Mouse (Mus musculus): ENCODE data around the gene Vmn2r66. TPM values are rescaled to one million over a fixed set of nuclear protein-coding genes. Genes with fewer than 3 reads are reported as not detected.

Gene Vmn2r66
- not detected in 2 replicates for polyA plus RNA-seq (2012; rRNA removed; ENCODE audit: low replicate concordance)

DNA sequence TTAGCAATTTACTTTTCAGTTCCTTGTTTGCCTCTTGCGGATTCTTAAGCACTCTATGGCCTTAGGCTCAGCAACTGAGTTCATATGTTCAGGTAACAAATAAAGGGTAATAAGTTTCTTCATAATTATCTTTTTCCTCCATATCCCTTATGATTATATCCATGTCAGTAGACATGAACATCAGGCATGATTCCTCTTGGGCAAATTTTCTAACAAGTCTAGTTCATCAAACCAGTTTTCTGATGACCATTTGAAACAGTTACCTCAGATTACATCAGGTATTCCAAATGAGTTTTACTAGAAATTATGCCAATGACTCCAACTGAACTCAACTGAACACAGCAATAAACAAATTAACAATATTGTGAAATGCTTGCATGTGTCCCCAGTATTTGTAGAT is at the start of gene Vmn2r66:
Gene Vmn2r66, minus strand, starts transcription at position 101 of the 400 bp plus-strand sequence.

GRCm38 (mm10) chr7:84964015-84964414 is 48.1 kb downstream of the Vmn2r66 start, which contains the start of gene Vmn2r65:
Vmn2r65 (minus strand) TSS chr7:84964115.

Other genes starting within 250 kb of the Vmn2r66 start
- not detected in 2 replicates for gene Olfr291, start 158.7 kb downstream of the Vmn2r66 start, polyA plus RNA-seq (2012; rRNA removed; ENCODE audit: low replicate concordance)
- not detected in 2 replicates for gene Vmn2r65, start 48.2 kb downstream of the Vmn2r66 start, polyA plus RNA-seq (2012; rRNA removed; ENCODE audit: low replicate concordance)
- not detected in 2 replicates for gene Vmn2r67, start 143.7 kb upstream of the Vmn2r66 start, polyA plus RNA-seq (2012; rRNA removed; ENCODE audit: low replicate concordance)
- not detected in 2 replicates for gene Vmn2r68, start 225.5 kb upstream of the Vmn2r66 start, polyA plus RNA-seq (2012; rRNA removed; ENCODE audit: low replicate concordance)